Mouse (Mus musculus): ENCODE measurements around the gene Nip7. TPM values are rescaled to one million over a fixed set of nuclear protein-coding genes. Genes with fewer than 3 reads are reported as not detected.
"Not testable (repeated sequence)": the region's sequence is repeated elsewhere in the genome, so short reads cannot be mapped to it uniquely, and the experiment has no call there.

Gene Nip7
- polyA plus RNA-seq, 1 experiment: 81.4 TPM

- Histone ChIP-seq H3ac (ENCODE audit: control insufficient read depth, insufficient read length) (no peak overlapping the region), H3K27me3 (ENCODE audit: control insufficient read depth, insufficient read depth, insufficient read length) (no peaks in the 10 kb centered on the region), H3K79me2 (ENCODE audit: control insufficient read depth, insufficient read depth) (peaks cover 23% of the 10 kb centered on the region), H3K4me2 (ENCODE audit: low read depth) (no peak overlapping the region), H3K4me3 (no peak overlapping the region), H3K36me3 (ENCODE audit: control insufficient read depth, insufficient read depth) (no peaks in the 10 kb centered on the region)
- no peak for TF ChIP-seq CEBPB (IDR thresholded peaks at IDR 0.05; ENCODE audit: insufficient read depth, poor library complexity, severe bottlenecking)
- peak; percentile 42 for TF ChIP-seq USF1 (IDR thresholded peaks at IDR 0.05; ENCODE audit: low read depth)
Measured at GRCm38 (mm10) chr8:107029310-107029709, 27.4 kb upstream of the Nip7 start.

GRCm38 (mm10) chr8:107030058-107030457 is 26.6 kb upstream of the Nip7 start:
- Histone ChIP-seq H3K27me3 (ENCODE audit: control insufficient read depth, insufficient read depth, insufficient read length) (no peaks in the 10 kb centered on the region), H3K4me3 (no peak overlapping the region), H3K36me3 (ENCODE audit: control insufficient read depth, insufficient read depth) (no peaks in the 10 kb centered on the region), H3K79me2 (ENCODE audit: control insufficient read depth, insufficient read depth) (peaks cover 30% of the 10 kb centered on the region), H3K4me2 (ENCODE audit: low read depth) (no peak overlapping the region), H3ac (ENCODE audit: control insufficient read depth, insufficient read length) (no peak overlapping the region)
- TF ChIP-seq CEBPB (IDR thresholded peaks at IDR 0.05; ENCODE audit: insufficient read depth, poor library complexity, severe bottlenecking): no peak
- no peak for TF ChIP-seq MAX (IDR thresholded peaks at IDR 0.05; ENCODE audit: low read depth)
- no peak for TF ChIP-seq REST (IDR thresholded peaks at IDR 0.05; ENCODE audit: insufficient read depth, insufficient read length)
- TF ChIP-seq E2F4 (IDR thresholded peaks at IDR 0.05; ENCODE audit: insufficient read depth): no peak
- TF ChIP-seq USF1 (IDR thresholded peaks at IDR 0.05; ENCODE audit: low read depth): no peak
- TF ChIP-seq POLR2AphosphoS2 (IDR thresholded peaks at IDR 0.05; ENCODE audit: insufficient read length, low read depth): no peak

GRCm38 (mm10) chr8:107030650-107031576 is 25.8 kb upstream of the Nip7 start, which contains the start of gene Vps4a:
Gene Vps4a (plus strand): TSS chr8:107031222.
- Histone ChIP-seq H3K79me2 (ENCODE audit: control insufficient read depth, insufficient read depth) (peaks cover 34% of the 10 kb centered on the region), H3K27me3 (ENCODE audit: control insufficient read depth, insufficient read depth, insufficient read length) (no peaks in the 10 kb centered on the region), H3K4me2 (ENCODE audit: low read depth) (peak within 1 kb of the TSS; percentile 74), H3K4me3 (peak within 1 kb of the TSS; percentile 35), H3K36me3 (ENCODE audit: control insufficient read depth, insufficient read depth) (no peaks in the 10 kb centered on the region), H3ac (ENCODE audit: control insufficient read depth, insufficient read length) (peak within 1 kb of the TSS; percentile 82)
- TF ChIP-seq TCF3 (IDR thresholded peaks at IDR 0.05; ENCODE audit: insufficient read length, low read depth): no peak
- TF ChIP-seq MAX (IDR thresholded peaks at IDR 0.05; ENCODE audit: low read depth): no peak
- peak; percentile 23 for TF ChIP-seq SRF (IDR thresholded peaks at IDR 0.05; ENCODE audit: control insufficient read depth, insufficient read length, low read depth)
- peak in 1 of 3 experiments; percentile 18 for TF ChIP-seq MYOG (IDR thresholded peaks at IDR 0.05; ENCODE audit: control insufficient read depth in 1 of 3, insufficient read depth in 1 of 3, insufficient read length in 2 of 3, low read depth in 2 of 3)
- TF ChIP-seq MYOD1 (IDR thresholded peaks at IDR 0.05; ENCODE audit: control insufficient read depth in 1 of 3, insufficient read length in 2 of 3, low read depth in 2 of 3): peak in 1 of 3 experiments; percentile 16
- TF ChIP-seq POLR2A (IDR thresholded peaks at IDR 0.05; ENCODE audit: insufficient read length, low read depth): peak; percentile 90
- TF ChIP-seq TCF12 (IDR thresholded peaks at IDR 0.05; ENCODE audit: insufficient read depth, poor library complexity, severe bottlenecking): no peak
- no peak for TF ChIP-seq E2F4 (IDR thresholded peaks at IDR 0.05; ENCODE audit: insufficient read depth)
- no peak for TF ChIP-seq USF1 (IDR thresholded peaks at IDR 0.05; ENCODE audit: low read depth)
- no peak for TF ChIP-seq CEBPB (IDR thresholded peaks at IDR 0.05; ENCODE audit: insufficient read depth, poor library complexity, severe bottlenecking)
- peak; percentile 80 for TF ChIP-seq POLR2AphosphoS2 (IDR thresholded peaks at IDR 0.05; ENCODE audit: insufficient read length, low read depth)
- no peak for TF ChIP-seq REST (IDR thresholded peaks at IDR 0.05; ENCODE audit: insufficient read depth, insufficient read length)

GRCm38 (mm10) chr8:107031577-107032090 is 25.0 kb upstream of the Nip7 start:
- H3ac ChIP-seq (ENCODE audit: control insufficient read depth, insufficient read length): peak overlapping the region; percentile 82
- peak overlapping the region; percentile 74 for H3K4me2 ChIP-seq (ENCODE audit: low read depth)
- H3K79me2 ChIP-seq (ENCODE audit: control insufficient read depth, insufficient read depth): peaks cover 34% of the 10 kb centered on the region
- no peak for TF ChIP-seq SRF (IDR thresholded peaks at IDR 0.05; ENCODE audit: control insufficient read depth, insufficient read length, low read depth)
- TF ChIP-seq MYOD1 (IDR thresholded peaks at IDR 0.05; ENCODE audit: control insufficient read depth in 1 of 3, insufficient read length in 2 of 3, low read depth in 2 of 3): no peak
- TF ChIP-seq MAX (IDR thresholded peaks at IDR 0.05; ENCODE audit: low read depth): no peak
- TF ChIP-seq USF1 (IDR thresholded peaks at IDR 0.05; ENCODE audit: low read depth): no peak
- TF ChIP-seq REST (IDR thresholded peaks at IDR 0.05; ENCODE audit: insufficient read depth, insufficient read length): no peak
- no peak for TF ChIP-seq TCF3 (IDR thresholded peaks at IDR 0.05; ENCODE audit: insufficient read length, low read depth)
- TF ChIP-seq POLR2AphosphoS2 (IDR thresholded peaks at IDR 0.05; ENCODE audit: insufficient read length, low read depth): no peak
- TF ChIP-seq E2F4 (IDR thresholded peaks at IDR 0.05; ENCODE audit: insufficient read depth): no peak
- H3K4me3 ChIP-seq: peak overlapping the region; percentile 35
- no peaks in the 10 kb centered on the region for H3K36me3 ChIP-seq (ENCODE audit: control insufficient read depth, insufficient read depth)
- H3K27me3 ChIP-seq (ENCODE audit: control insufficient read depth, insufficient read depth, insufficient read length): no peaks in the 10 kb centered on the region

GRCm38 (mm10) chr8:107033609-107034008 is 23.1 kb upstream of the Nip7 start:
- H3K27me3 ChIP-seq (ENCODE audit: control insufficient read depth, insufficient read depth, insufficient read length); H3K36me3 ChIP-seq (ENCODE audit: control insufficient read depth, insufficient read depth); H3ac ChIP-seq (ENCODE audit: control insufficient read depth, insufficient read length); H3K4me2 ChIP-seq (ENCODE audit: low read depth); H3K4me3 ChIP-seq: not testable (repeated sequence)
- H3K79me2 ChIP-seq (ENCODE audit: control insufficient read depth, insufficient read depth): peaks cover 34% of the 10 kb centered on the region

All from myocyte (in vitro differentiated cells).